Mouse (Mus musculus) limb, embryonic 13.5 days (tissue): ENCODE results near the gene Lpcat2. TPM values are rescaled to one million over a fixed set of nuclear protein-coding genes. Genes with fewer than 3 reads are reported as not detected.

ENCODE experiments used
- ATAC-seq: fragments of 200-750 bp; cut with Nextera tagmentation; 2 replicates; pipeline ENCODE4 v1.8.0; 2017; ENCODE audit warnings: low read depth, moderate number of reproducible peaks, moderate TSS enrichment; ENCODE audit not compliant: low FRiP score
- H3K27ac ChIP-seq: fragments of 300-500 bp; sonication (generic); 2 replicates; pipeline ENCODE4 v1.5.1; 2015; ENCODE audit warnings: inconsistent platforms, mild to moderate bottlenecking, moderate library complexity
- H3K27me3 ChIP-seq: fragments of 300-500 bp; sonication (generic); 2 replicates; pipeline ENCODE4 v1.6.1; 2015; ENCODE audit warnings: mild to moderate bottlenecking, inconsistent platforms
- H3K36me3 ChIP-seq: fragments of 300-500 bp; sonication (generic); 2 replicates; pipeline ENCODE4 v1.6.1; 2015; ENCODE audit warnings: inconsistent platforms, mild to moderate bottlenecking, moderate library complexity
- H3K4me1 ChIP-seq: fragments of 300-500 bp; sonication (generic); 2 replicates; pipeline ENCODE4 v1.6.1; 2015; ENCODE audit warnings: inconsistent platforms
- H3K4me2 ChIP-seq: fragments of 300-500 bp; sonication (generic); replicated peaks from 2 replicates; pipeline ENCODE4 v1.6.1; 2015; ENCODE audit warnings: inconsistent platforms, mild to moderate bottlenecking, moderate library complexity
- H3K4me3 ChIP-seq: fragments of 300-500 bp; sonication (generic); 2 replicates; pipeline ENCODE4 v1.5.1; 2015; ENCODE audit warnings: moderate library complexity, mild to moderate bottlenecking, inconsistent platforms
- H3K9ac ChIP-seq: fragments of 300-500 bp; sonication (generic); 2 replicates; pipeline ENCODE4 v1.6.1; 2015; ENCODE audit warnings: mild to moderate bottlenecking, inconsistent platforms
- H3K9me3 ChIP-seq: fragments of 300-500 bp; sonication (generic); 2 replicates; pipeline ENCODE4 v1.6.1; 2016; ENCODE audit warnings: inconsistent platforms
- WGBS: fragments of 180-500 bp; shearing (Covaris S2); methylation state at CpG from one replicate; pipeline ENCODE4 v1.1.7; 2015; 5-methylcytosine and 5-hydroxymethylcytosine counted together
- polyA plus RNA-seq: library from polyadenylated mRNA; unstranded; fragments of >200 nt; fragmentation: Nextera tagmentation; extraction: Ambion mirVana; gene quantifications from 2 replicates; pipeline ENCODE4 v1.2.1, GENCODE M21; 2015

Lpcat2 gene
- polyA plus RNA-seq, 1 experiment from 2014 or later = 11.8 TPM

DNA sequence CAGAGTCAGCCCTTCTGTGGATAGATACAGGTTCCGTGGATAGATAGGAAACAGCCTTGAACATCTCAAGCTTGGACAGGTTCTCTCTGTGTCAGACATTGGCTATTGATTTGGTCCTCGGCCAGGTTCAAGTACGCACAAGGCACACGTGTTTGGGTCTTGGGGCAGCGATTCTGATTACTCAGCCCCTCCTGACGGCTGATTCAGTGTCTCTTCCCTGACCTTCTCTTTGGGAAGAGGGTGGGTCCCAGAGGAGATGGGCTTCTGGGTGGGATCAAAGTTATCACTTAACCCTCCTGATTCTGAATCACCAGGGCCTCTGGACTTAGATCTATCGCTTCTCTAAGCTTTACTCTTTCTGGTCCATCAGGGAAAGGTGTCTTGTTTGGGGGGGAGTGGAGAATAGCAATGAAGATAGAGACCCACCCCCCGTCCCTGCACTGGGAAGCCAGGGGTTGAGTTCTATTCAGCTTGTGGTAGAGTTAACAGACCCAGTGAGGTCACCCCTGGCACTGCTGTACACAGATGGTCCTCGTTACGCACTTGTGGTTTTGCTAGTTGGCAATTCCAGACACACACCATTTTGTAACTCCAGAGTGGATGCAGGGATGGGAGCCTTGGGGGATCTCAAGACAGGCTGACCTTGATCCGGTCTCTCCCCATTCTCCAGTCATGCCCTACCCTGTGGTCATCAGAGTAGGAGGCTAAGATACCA is 20.2 kb upstream of the Lpcat2 start:
- no peak for ATAC-seq
- WGBS = 79% methylated on average over 11 of the region's 11 CpGs
- Histone ChIP-seq H3K4me3 (no peak overlapping the region), H3K36me3 (peaks cover 98% of the 10 kb centered on the region), H3K9ac (no peak overlapping the region), H3K27ac (no peak overlapping the region), H3K27me3 (no peaks in the 10 kb centered on the region), H3K9me3 (no peaks in the 10 kb centered on the region), H3K4me2 (no peak overlapping the region), H3K4me1 (0 out of 2 replicates have a peak, but pooled peaks cover 5% of the 10 kb centered on the region)

DNA sequence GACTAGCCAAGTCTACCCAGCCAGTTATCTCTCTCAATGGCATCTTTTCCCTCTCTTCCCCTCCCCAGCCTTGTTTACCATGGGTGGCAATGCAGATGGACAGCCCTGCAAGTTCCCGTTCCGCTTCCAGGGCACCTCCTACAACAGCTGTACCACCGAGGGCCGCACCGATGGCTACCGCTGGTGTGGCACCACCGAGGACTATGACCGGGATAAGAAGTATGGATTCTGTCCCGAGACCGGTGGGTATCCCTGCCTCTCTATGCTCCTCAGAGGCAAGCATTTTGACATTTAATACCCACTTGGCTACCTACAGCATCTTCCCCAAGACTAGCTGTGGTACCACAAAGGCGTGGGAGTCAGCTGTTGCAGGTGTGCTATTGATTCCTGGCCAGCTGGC is 19.2 kb upstream of the Lpcat2 start:
- Histone ChIP-seq H3K9ac (no peak overlapping the region), H3K36me3 (peaks cover 100% of the 10 kb centered on the region), H3K4me2 (no peak overlapping the region), H3K4me1 (0 out of 2 replicates have a peak, but pooled peaks cover 5% of the 10 kb centered on the region), H3K27me3 (no peaks in the 10 kb centered on the region), H3K4me3 (no peak overlapping the region), H3K9me3 (no peaks in the 10 kb centered on the region), H3K27ac (no peak overlapping the region)
- ATAC-seq = no peak
- 93% methylated on average over 11 of the region's 11 CpGs for WGBS

DNA sequence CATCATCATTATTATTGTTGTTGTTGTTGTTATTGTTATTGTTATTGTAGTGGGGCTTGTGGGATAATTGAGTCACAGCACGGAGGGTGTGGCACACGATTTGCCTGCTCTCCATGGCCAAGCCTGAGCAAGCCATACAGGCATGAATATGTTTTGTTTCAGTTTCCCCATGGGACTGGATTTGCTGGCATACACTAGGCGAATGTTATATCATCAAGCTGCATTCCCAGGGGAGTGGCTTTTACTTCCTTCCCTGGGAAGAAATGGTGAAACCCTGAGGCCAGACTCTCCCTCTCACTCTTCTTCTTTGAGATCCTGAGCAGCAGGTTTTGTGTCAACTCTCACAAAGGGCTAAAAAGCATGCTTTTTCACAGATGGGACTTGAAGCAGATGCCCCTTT is 16.5 kb upstream of the Lpcat2 start:
- no peak overlapping the region for H3K4me3 ChIP-seq
- ATAC-seq = no peak
- 0 out of 2 replicates have a peak, but pooled peaks cover 5% of the 10 kb centered on the region for H3K4me1 ChIP-seq
- H3K27me3 ChIP-seq = no peaks in the 10 kb centered on the region
- WGBS = 82% methylated on average over 3 of the region's 3 CpGs
- no peak overlapping the region for H3K27ac ChIP-seq
- H3K36me3 ChIP-seq = peaks cover 96% of the 10 kb centered on the region
- no peak overlapping the region for H3K4me2 ChIP-seq
- H3K9ac ChIP-seq = no peak overlapping the region
- no peaks in the 10 kb centered on the region for H3K9me3 ChIP-seq

DNA sequence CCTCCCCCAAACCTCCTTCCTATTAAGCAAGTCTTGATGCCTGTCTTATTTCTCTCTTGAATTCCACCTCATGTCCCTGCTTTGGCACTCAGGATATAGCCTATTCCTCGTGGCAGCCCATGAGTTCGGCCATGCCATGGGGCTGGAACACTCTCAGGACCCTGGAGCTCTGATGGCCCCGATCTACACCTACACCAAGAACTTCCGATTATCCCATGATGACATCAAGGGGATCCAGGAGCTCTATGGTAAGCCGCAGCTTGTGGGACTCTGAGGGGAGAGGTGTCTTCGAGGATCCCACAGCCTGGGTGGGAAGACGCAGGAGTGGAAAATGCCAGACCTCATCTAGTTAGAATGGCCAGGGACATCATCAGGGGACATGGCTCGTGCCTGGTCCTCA is 16.0 kb upstream of the Lpcat2 start:
- H3K9ac ChIP-seq = no peak overlapping the region
- H3K4me2 ChIP-seq = no peak overlapping the region
- H3K36me3 ChIP-seq = peaks cover 96% of the 10 kb centered on the region
- no peak for ATAC-seq
- no peak overlapping the region for H3K4me3 ChIP-seq
- WGBS = 88% methylated on average over 8 of the region's 8 CpGs
- H3K4me1 ChIP-seq = 0 out of 2 replicates have a peak, but pooled peaks cover 5% of the 10 kb centered on the region
- H3K9me3 ChIP-seq = no peaks in the 10 kb centered on the region
- no peak overlapping the region for H3K27ac ChIP-seq
- no peaks in the 10 kb centered on the region for H3K27me3 ChIP-seq

DNA sequence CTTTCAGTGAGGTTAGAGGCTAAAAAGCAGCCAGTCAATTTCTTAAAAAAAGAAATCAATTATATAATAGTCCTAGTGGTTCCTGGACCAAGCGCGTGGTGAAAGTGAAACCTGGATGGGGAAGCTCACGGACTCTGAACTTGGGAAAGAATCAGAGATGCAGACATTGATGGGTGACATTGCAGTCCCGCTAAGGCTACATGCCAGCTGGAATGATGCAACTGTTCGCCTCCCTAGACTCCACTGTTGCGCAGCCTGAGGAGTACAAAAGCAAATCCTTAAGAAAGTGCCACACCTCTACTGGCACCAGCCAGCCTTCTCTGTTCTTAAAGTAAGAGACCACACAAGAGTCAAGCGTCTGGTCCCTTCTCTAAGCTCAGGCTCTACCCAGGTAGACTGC is 15.3 kb upstream of the Lpcat2 start:
- Histone ChIP-seq H3K27me3 (no peaks in the 10 kb centered on the region), H3K27ac (no peak overlapping the region), H3K4me2 (no peak overlapping the region), H3K4me3 (no peak overlapping the region), H3K9me3 (no peaks in the 10 kb centered on the region), H3K4me1 (0 out of 2 replicates have a peak, but pooled peaks cover 3% of the 10 kb centered on the region), H3K9ac (no peak overlapping the region), H3K36me3 (peaks cover 96% of the 10 kb centered on the region)
- WGBS = 95% methylated on average over 7 of the region's 7 CpGs
- ATAC-seq = no peak

DNA sequence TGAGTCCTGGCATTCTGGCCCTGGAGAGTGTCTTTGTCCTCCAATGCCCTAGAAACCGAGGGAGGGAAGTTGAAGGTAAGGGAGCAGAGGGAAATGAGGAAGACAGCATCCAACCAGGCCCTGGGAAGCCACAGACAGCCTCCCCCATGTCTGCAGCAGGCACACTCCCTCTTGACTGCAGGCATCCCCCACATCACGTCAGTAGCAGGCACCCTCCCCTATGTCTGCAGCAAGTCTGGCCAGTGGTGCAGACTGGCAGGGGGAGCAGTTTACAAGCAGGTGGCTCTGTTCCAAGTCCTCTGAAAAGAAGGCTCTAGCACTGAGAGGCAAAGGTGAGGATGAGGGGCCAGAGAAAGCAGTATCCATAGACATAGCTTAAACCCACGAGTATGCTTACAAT is 8.5 kb upstream of the Lpcat2 start:
- Histone ChIP-seq H3K27ac (peak overlapping the region; percentile 70), H3K9me3 (no peaks in the 10 kb centered on the region)

DNA sequence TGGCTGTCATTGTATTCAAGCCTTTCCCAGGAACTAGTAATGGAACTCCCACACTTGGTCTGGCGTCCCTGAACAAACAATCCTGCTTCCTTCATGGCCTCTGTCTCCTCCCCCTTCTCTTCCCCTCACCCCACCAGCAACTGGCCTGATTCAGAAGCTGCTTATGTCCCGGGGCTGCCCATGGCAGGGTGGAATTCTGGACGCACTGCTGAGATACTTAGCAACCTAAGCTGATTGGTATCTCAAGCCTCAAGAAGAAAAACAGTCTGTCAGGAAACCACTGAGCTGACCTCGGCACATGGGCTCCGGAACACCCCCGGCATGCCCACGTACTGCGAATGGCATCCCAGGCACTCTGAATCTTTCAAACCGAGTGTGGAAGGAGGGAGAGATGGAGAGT is 7.8 kb upstream of the Lpcat2 start:
- no peak for ATAC-seq
- WGBS = 59% methylated on average over 9 of the region's 9 CpGs
- Histone ChIP-seq H3K27ac (peak overlapping the region; percentile 70), H3K9ac (0 out of 2 replicates have a peak overlapping the region, but pooled peaks have one; percentile 43), H3K36me3 (peaks cover 92% of the 10 kb centered on the region), H3K27me3 (no peaks in the 10 kb centered on the region), H3K4me3 (no peak overlapping the region), H3K4me2 (0 out of 2 replicates have a peak overlapping the region, but pooled peaks have one; percentile 3), H3K4me1 (peaks cover 35% of the 10 kb centered on the region), H3K9me3 (no peaks in the 10 kb centered on the region)

More for the DNA sequence above, 8.5 kb upstream of the Lpcat2 start:
- Histone ChIP-seq H3K4me3 (no peak overlapping the region), H3K36me3 (peaks cover 93% of the 10 kb centered on the region), H3K4me1 (peaks cover 35% of the 10 kb centered on the region), H3K4me2 (0 out of 2 replicates have a peak overlapping the region, but pooled peaks have one; percentile 7), H3K27me3 (no peaks in the 10 kb centered on the region), H3K9ac (peak overlapping the region; percentile 43; the same call in 1 of the 2 replicates)
- WGBS = 45% methylated on average over 3 of the region's 3 CpGs
- ATAC-seq = peak; percentile 46; the same call in 1 of the 2 replicates

DNA sequence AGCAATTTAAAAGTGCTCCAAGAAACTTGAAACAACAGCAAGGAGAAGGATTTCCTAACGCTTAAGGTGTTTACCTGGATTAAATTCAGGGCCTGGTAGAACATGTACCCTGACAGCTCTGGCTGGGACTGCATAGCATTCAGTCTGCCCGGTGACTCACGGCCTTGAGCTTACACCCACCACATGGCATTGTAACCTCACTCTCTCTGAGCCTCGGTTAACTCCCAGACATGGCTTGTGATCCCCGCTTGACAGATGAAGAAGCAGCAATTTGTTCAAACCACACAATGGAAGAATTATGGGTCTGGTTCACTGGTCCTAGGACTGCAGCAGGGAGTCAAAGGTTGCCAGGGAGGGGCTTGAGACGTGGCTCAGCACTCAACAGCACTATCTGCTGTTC is 5.9 kb upstream of the Lpcat2 start:
- H3K9ac ChIP-seq = no peak overlapping the region

DNA sequence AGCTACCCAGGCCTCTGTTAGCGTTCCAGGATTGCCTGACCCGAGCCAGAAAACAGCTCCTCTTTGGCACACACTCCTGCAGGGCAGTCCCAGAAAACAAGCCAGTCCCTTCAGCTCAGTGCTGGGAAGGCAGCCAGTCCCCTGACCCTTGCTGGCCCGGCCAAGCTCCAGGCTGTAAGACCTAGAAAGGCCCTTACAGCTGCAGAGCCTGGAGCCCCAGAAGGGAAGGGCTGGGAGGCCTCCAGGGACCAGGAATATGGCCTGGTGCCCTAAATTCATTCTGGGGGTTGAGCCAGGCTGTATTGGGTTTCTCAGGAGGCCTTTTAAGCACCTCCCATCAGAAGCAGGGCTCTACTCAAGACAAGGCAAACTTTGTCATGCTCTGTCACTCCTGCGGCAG is 4.9 kb upstream of the Lpcat2 start:
- Histone ChIP-seq H3K27ac (peak overlapping the region; percentile 44; the same call in 1 of the 2 replicates), H3K4me1 (peaks cover 41% of the 10 kb centered on the region)

More for the DNA sequence above, 5.9 kb upstream of the Lpcat2 start:
- H3K4me3 ChIP-seq = no peak overlapping the region
- peak overlapping the region; percentile 44; the same call in 1 of the 2 replicates for H3K27ac ChIP-seq
- H3K27me3 ChIP-seq = no peaks in the 10 kb centered on the region
- 74% methylated on average over 6 of the region's 6 CpGs for WGBS
- H3K4me2 ChIP-seq = no peak overlapping the region
- H3K4me1 ChIP-seq = peaks cover 41% of the 10 kb centered on the region
- no peak for ATAC-seq
- H3K9me3 ChIP-seq = no peaks in the 10 kb centered on the region
- H3K36me3 ChIP-seq = peaks cover 93% of the 10 kb centered on the region

DNA sequence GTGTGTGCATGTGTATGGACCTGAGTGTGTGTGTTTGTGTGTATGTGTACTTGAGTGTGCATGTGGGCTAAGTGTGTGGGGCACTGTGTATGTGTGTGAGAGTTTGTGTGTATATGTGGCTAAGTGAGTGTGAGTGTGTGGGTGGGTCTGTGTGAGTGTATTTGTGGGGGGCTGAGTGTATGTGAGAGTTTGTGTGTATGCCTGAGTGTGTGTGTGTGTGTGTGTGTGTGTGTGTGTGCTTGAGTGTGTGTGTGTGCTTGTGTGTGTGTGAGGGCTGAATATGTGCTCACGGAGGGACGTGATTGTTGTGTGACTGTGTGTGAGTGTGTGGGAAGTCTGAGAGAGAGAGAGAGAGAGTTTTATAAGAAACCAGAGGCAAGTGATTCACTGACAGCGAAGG is 3.8 kb upstream of the Lpcat2 start:
- no peak overlapping the region for H3K9ac ChIP-seq
- H3K4me1 ChIP-seq = peaks cover 32% of the 10 kb centered on the region
- H3K36me3 ChIP-seq = peaks cover 72% of the 10 kb centered on the region
- WGBS = 88% methylated on average over 3 of the region's 3 CpGs
- no peaks in the 10 kb centered on the region for H3K9me3 ChIP-seq
- H3K4me2 ChIP-seq = no peak overlapping the region
- H3K27ac ChIP-seq = no peak overlapping the region
- no peak for ATAC-seq
- H3K27me3 ChIP-seq = peaks cover 6% of the 10 kb centered on the region; the same call in 1 of the 2 replicates
- H3K4me3 ChIP-seq = no peak overlapping the region

More for the DNA sequence above, 4.9 kb upstream of the Lpcat2 start:
- H3K27me3 ChIP-seq = no peaks in the 10 kb centered on the region
- H3K4me2 ChIP-seq = no peak overlapping the region
- H3K4me3 ChIP-seq = no peak overlapping the region
- H3K9me3 ChIP-seq = no peaks in the 10 kb centered on the region
- 68% methylated on average over 4 of the region's 4 CpGs for WGBS
- ATAC-seq = peak; percentile 58
- H3K36me3 ChIP-seq = peaks cover 84% of the 10 kb centered on the region
- H3K9ac ChIP-seq = no peak overlapping the region

DNA sequence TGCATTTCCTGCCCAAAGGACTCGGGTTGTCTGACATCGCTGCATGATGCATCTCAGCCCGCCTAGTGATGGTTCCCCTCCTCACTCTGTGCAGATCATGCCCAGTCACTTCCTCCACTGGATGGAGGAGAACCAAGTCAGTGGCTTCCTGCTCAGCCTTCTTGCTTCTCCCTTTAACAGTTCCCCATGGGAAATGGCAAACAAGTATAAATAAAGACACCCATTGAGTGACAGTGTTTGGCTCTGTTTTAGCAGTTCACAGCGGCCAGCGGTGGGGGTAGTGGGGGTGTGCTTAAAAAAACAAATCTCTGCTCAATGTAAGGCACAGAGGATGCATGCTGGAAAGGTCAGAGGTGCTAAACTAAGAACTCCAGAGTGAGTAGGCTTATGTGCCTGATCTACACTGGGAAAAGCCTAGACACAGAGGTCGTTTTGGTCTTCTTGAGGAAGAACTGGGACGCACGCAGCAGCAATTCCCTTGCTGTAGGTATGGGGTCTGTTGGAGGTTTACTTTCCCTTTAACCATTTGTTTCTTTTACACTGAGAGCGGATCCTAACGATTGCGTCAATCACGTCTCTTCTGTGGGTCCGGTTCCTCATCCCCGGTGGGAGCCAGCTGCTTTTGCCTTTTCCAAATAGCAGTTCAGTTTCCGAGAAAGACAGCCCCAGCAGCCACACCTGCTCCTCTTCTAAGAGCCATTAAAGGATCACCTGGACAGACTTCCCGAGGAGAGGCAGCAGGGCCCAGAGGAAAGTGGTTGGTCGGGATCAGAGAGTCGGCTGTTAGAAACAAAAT is 1.8 kb upstream of the Lpcat2 start:
- Histone ChIP-seq H3K9me3 (no peaks in the 10 kb centered on the region), H3K4me3 (no peak overlapping the region), H3K4me1 (peaks cover 17% of the 10 kb centered on the region), H3K27me3 (peaks cover 6% of the 10 kb centered on the region; the same call in 1 of the 2 replicates), H3K36me3 (peaks cover 52% of the 10 kb centered on the region), H3K9ac (no peak overlapping the region), H3K4me2 (no peak overlapping the region), H3K27ac (no peak overlapping the region)
- no peak for ATAC-seq
- 59% methylated on average over 18 of the region's 18 CpGs for whole genome bisulfite sequencing

DNA sequence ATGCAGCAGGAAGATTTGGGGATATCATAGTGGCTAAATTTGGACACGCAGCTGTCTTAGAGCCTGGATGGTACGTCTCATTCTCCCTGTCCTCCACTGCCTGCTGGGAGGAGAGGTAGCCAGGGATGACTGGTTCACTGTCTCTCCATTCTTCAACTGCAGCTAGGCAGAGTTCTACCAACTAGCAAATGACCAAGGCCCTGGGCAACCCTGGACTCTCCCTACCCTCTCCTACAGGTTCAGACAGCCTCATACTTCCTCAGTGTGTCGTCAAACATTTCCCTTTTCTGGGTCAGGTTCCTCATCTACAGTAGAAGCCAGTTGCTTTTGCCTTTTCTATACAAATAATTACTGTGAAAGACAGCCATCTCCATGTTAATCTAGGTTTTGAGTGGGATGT is 466 bp upstream of the Lpcat2 start:
- no peaks in the 10 kb centered on the region for H3K9me3 ChIP-seq
- peaks cover 23% of the 10 kb centered on the region for H3K4me1 ChIP-seq
- ATAC-seq = no peak
- peaks cover 39% of the 10 kb centered on the region for H3K36me3 ChIP-seq
- peak overlapping the region; percentile 82 for H3K4me2 ChIP-seq
- no peak overlapping the region for H3K9ac ChIP-seq
- peak overlapping the region; percentile 62 for H3K4me3 ChIP-seq
- peaks cover 6% of the 10 kb centered on the region; the same call in 1 of the 2 replicates for H3K27me3 ChIP-seq
- WGBS = 80% methylated on average over 3 of the region's 3 CpGs
- H3K27ac ChIP-seq = no peak overlapping the region
